Mouse (Mus musculus) MEL (cell line): ENCODE measurements around the gene Arhgap45.

Experiments
- BHLHE40 ChIP-seq: IDR thresholded peaks from 2 replicates; pipeline ENCODE4 v1.6.1; 2012; ENCODE audit warnings: low read depth, mild to moderate bottlenecking, inconsistent platforms, low read length, improper control_type of control experiment, borderline replicate concordance
- CTCF ChIP-seq, 3 experiments: IDR thresholded peaks in 2 of 3; conservative IDR thresholded peaks in 1 of 3; 2 replicates each; pipeline ENCODE4 v1.5.1; 2011 to 2012; ENCODE audit warnings: low read length in 3 of 3, low read depth in 2 of 3, mild to moderate bottlenecking in 2 of 3, improper control_type of control experiment in 1 of 3, inconsistent platforms in 1 of 3, mixed read lengths in 1 of 3, moderate library complexity in 1 of 3; ENCODE audit not compliant: control insufficient read depth in 1 of 3, insufficient read depth in 1 of 3, poor library complexity in 1 of 3, severe bottlenecking in 1 of 3
- EP300 ChIP-seq, 2 experiments: IDR thresholded peaks; 2 replicates each; pipeline ENCODE4 v1.6.1; 2011; ENCODE audit warnings: improper control_type of control experiment in 2 of 2, low read length in 2 of 2, low read depth in 1 of 2, mild to moderate bottlenecking in 1 of 2
- ETS1 ChIP-seq: IDR thresholded peaks from 2 replicates; pipeline ENCODE4 v1.6.1; 2012; ENCODE audit warnings: low read depth, mild to moderate bottlenecking, inconsistent platforms, low read length, improper control_type of control experiment, moderate library complexity
- HCFC1 ChIP-seq: IDR thresholded peaks from 2 replicates; pipeline ENCODE4 v1.6.1; 2012; ENCODE audit warnings: low read depth, mild to moderate bottlenecking, inconsistent platforms, low read length, improper control_type of control experiment, moderate library complexity
- MXI1 ChIP-seq: IDR thresholded peaks from 2 replicates; pipeline ENCODE4 v1.6.1; 2011; ENCODE audit warnings: mild to moderate bottlenecking, low read depth, low read length, improper control_type of control experiment
- POLR2A ChIP-seq, 2 experiments: IDR thresholded peaks; 2 replicates each; pipeline ENCODE4 v1.6.1; 2011 to 2012; ENCODE audit warnings: low read length in 2 of 2, mild to moderate bottlenecking in 2 of 2, control low read depth in 1 of 2, improper control_type of control experiment in 1 of 2, low read depth in 1 of 2, moderate library complexity in 1 of 2; ENCODE audit not compliant: control insufficient read depth in 1 of 2, insufficient read depth in 1 of 2, poor library complexity in 1 of 2
- RAD21 ChIP-seq: IDR thresholded peaks from 2 replicates; pipeline ENCODE4 v1.6.1; 2011; ENCODE audit warnings: mild to moderate bottlenecking, low read depth, low read length, improper control_type of control experiment

DNA sequence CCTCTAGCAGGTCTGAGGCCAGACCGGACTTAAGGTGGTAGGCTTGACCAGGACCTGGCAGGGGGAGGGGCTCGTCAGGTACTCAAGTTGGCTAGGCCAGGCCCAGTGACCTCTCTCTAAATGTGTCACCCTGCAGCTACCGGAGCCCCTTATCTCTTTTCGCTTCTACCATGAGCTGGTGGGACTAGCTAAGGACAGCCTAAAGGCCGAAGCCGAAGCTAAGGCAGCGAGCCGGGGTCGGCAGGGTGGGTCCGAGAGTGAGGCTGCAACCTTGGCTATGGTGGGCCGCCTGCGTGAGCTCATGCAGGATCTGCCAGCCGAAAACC lies 12.0 kb downstream of the Arhgap45 start:
- no peak for TF ChIP-seq EP300 (IDR thresholded peaks at IDR 0.05; ENCODE audit: low read depth in 1 of 2, low read length in 2 of 2)
- no peak for TF ChIP-seq CTCF (IDR thresholded peaks at IDR 0.05 in 2 of 3, conservative IDR thresholded peaks at IDR 0.05 in 1 of 3; ENCODE audit: control insufficient read depth in 1 of 3, insufficient read depth in 1 of 3, low read depth in 2 of 3, low read length in 3 of 3, poor library complexity in 1 of 3, severe bottlenecking in 1 of 3)
- no peak for TF ChIP-seq BHLHE40
- TF ChIP-seq RAD21 = no peak
- TF ChIP-seq ETS1 = no peak
- no peak for TF ChIP-seq MXI1
- no peak for TF ChIP-seq POLR2A (IDR thresholded peaks at IDR 0.05; ENCODE audit: control insufficient read depth in 1 of 2, insufficient read depth in 1 of 2, low read depth in 1 of 2, low read length in 2 of 2, poor library complexity in 1 of 2)
- TF ChIP-seq HCFC1 = no peak
